Mouse (Mus musculus): ENCODE data around the gene Sf3a1.

- TF ChIP-seq CTCF (IDR thresholded peaks at IDR 0.05; ENCODE audit: extremely low read depth, insufficient read length, insufficient replicate concordance, low read depth, low read length) (no peak), POLR2A (IDR thresholded peaks at IDR 0.05; ENCODE audit: low read depth, low read length) (no peak)
These were observed 43.5 kb downstream of the Sf3a1 start for GRCm38 (mm10) chr11:4203705-4204074.

All from small intestine, adult 2 months (tissue).